Mouse (Mus musculus) adrenal gland, adult 18-20 months (tissue): ENCODE data around the gene Faf2. TPM values are rescaled to one million over a fixed set of nuclear protein-coding genes. Genes with fewer than 3 reads are reported as not detected.

ENCODE experiments used
- DNase-seq, 2 experiments: peaks; one replicate each; pipeline ENCODE4 v3.0.0; 2021 to 2022; ENCODE audit warnings: low spot score in 2 of 2
- long read RNA-seq, 2 experiments: library from polyadenylated mRNA; stranded (forward); transcript quantifications; one replicate each; pipeline ENCODE4 v2.0.0; 2021
- total RNA-seq, 2 experiments: library from RNA; stranded (reverse); gene quantifications; 1 replicate in 1 of 2; 2 replicates in 1 of 2; pipeline ENCODE4 v1.2.3; 2021

Gene Faf2
- 10 to 100 TPM; 62.3 to 83.1 TPM for total RNA-seq
- long read RNA-seq, experiment 1, full-length matches to known transcripts = 37 of 45 reads
- long read RNA-seq, experiment 1, partial matches to known transcripts = 0 of 45 reads
- long read RNA-seq, experiment 1, other reads (novel, unspliced or antisense) = 8 of 45 reads
- long read RNA-seq, experiment 2, full-length matches to known transcripts = 47 of 70 reads
- long read RNA-seq, experiment 2, partial matches to known transcripts = 3 of 70 reads
- long read RNA-seq, experiment 2, other reads (novel, unspliced or antisense) = 20 of 70 reads

- peak; percentile 100 for DNase-seq
Measured at GRCm38 (mm10) chr13:54621155-54621932, at the start of gene Faf2. Faf2 (plus strand) TSS chr13:54621784.

GRCm38 (mm10) chr13:54572621-54573020 lies 49.0 kb upstream of the Faf2 start:
- no peak for DNase-seq

- DNase-seq = peak; percentile 78 to 79
Measured at GRCm38 (mm10) chr13:54574854-54575481, 46.6 kb upstream of the Faf2 start, which contains the start of gene Arl10. Arl10 (plus strand) TSS chr13:54575015.

GRCm38 (mm10) chr13:54575489-54575888 lies 46.1 kb upstream of the Faf2 start:
- DNase-seq = peak in 1 of 2 experiments; percentile 50

GRCm38 (mm10) chr13:54577652-54578507 lies 43.7 kb upstream of the Faf2 start:
- DNase-seq = no peak

- DNase-seq = no peak
Measured at GRCm38 (mm10) chr13:54581385-54581784, 40.2 kb upstream of the Faf2 start.

- DNase-seq = no peak
Measured at GRCm38 (mm10) chr13:54582126-54582525, 39.5 kb upstream of the Faf2 start.

GRCm38 (mm10) chr13:54582860-54583259 lies 38.7 kb upstream of the Faf2 start:
- no peak for DNase-seq

- DNase-seq = no peak
Measured at GRCm38 (mm10) chr13:54585831-54586230, 35.8 kb upstream of the Faf2 start.

GRCm38 (mm10) chr13:54589414-54589995 lies 32.1 kb upstream of the Faf2 start:
- no peak for DNase-seq

- DNase-seq = peak; percentile 90 to 91
Measured at GRCm38 (mm10) chr13:54589996-54590951, 31.3 kb upstream of the Faf2 start, which contains the start of the genes Nop16 and Higd2a. Nop16 (minus strand) TSS chr13:54590090. Higd2a (plus strand) TSS chr13:54590207.

GRCm38 (mm10) chr13:54591776-54592356 lies 29.7 kb upstream of the Faf2 start:
- no peak for DNase-seq

- DNase-seq = no peak
Measured at GRCm38 (mm10) chr13:54593617-54594016, 28.0 kb upstream of the Faf2 start.

- no peak for DNase-seq
Measured at GRCm38 (mm10) chr13:54596107-54596690, 25.4 kb upstream of the Faf2 start.

- no peak for DNase-seq
Measured at GRCm38 (mm10) chr13:54596870-54597269, 24.7 kb upstream of the Faf2 start.

- DNase-seq = no peak
Measured at GRCm38 (mm10) chr13:54598622-54599143, 22.9 kb upstream of the Faf2 start.

- no peak for DNase-seq
Measured at GRCm38 (mm10) chr13:54602639-54603111, 18.9 kb upstream of the Faf2 start.

GRCm38 (mm10) chr13:54603501-54603900 lies 18.1 kb upstream of the Faf2 start:
- DNase-seq = no peak
